Mouse (Mus musculus): ENCODE measurements around the gene Ankrd55.

- TF ChIP-seq GATA1 (IDR thresholded peaks at IDR 0.05; ENCODE audit: low read length) (no peak), TAL1 (IDR thresholded peaks at IDR 0.05; ENCODE audit: low read length) (no peak)
Observed at GRCm38 (mm10) chr13:112391354-112391753, 103.1 kb downstream of the Ankrd55 start.

Measured in erythroblast, embryonic 14.5 days (primary cell).